Mouse (Mus musculus) erythroblast, embryonic 14.5 days (primary cell): ENCODE data around the gene Meox2. TPM values are rescaled to one million over a fixed set of nuclear protein-coding genes. Genes with fewer than 3 reads are reported as not detected.

Experiments
- H3K27me3 ChIP-seq: 2 replicates; pipeline ENCODE4 v1.6.1; 2012; ENCODE audit warnings: inconsistent platforms; ENCODE audit not compliant: control insufficient read depth
- H3K36me3 ChIP-seq: 2 replicates; pipeline ENCODE4 v1.6.1; 2012; ENCODE audit warnings: mild to moderate bottlenecking, inconsistent platforms; ENCODE audit not compliant: control insufficient read depth
- H3K4me1 ChIP-seq: 2 replicates; pipeline ENCODE4 v1.6.1; 2012; ENCODE audit warnings: inconsistent platforms; ENCODE audit not compliant: control insufficient read depth
- H3K4me3 ChIP-seq: replicated peaks from 2 replicates; pipeline ENCODE3; 2012; ENCODE audit warnings: moderate library complexity, mild to moderate bottlenecking, inconsistent platforms
- H3K9me3 ChIP-seq: 2 replicates; pipeline ENCODE4 v1.6.1; 2012; ENCODE audit warnings: low read length, inconsistent platforms, mixed read lengths; ENCODE audit not compliant: control insufficient read depth
- GATA1 ChIP-seq: IDR thresholded peaks from 2 replicates; pipeline ENCODE4 v1.6.1; 2012; ENCODE audit warnings: low read length, inconsistent platforms, mixed read lengths
- TAL1 ChIP-seq: IDR thresholded peaks from 3 replicates; pipeline ENCODE4 v1.6.1; 2012; ENCODE audit warnings: low read length, inconsistent platforms, mixed read lengths
- polyA plus RNA-seq: library from polyadenylated mRNA; stranded (reverse); fragments of >175 nt; gene quantifications from 2 replicates; pipeline ENCODE4 v1.2.3, GENCODE M21; 2012

Meox2 gene
- polyA plus RNA-seq, 1 experiment = not detected

GRCm38 (mm10) chr12:37119246-37119645 is 10.9 kb downstream of the Meox2 start:
- no peaks in the 10 kb centered on the region for H3K27me3 ChIP-seq
- H3K4me1 ChIP-seq = no peaks in the 10 kb centered on the region
- no peak overlapping the region for H3K4me3 ChIP-seq
- no peak for TF ChIP-seq GATA1
- H3K36me3 ChIP-seq = no peaks in the 10 kb centered on the region
- no peaks in the 10 kb centered on the region for H3K9me3 ChIP-seq

GRCm38 (mm10) chr12:37123763-37124162 is 15.4 kb downstream of the Meox2 start:
- TF ChIP-seq TAL1 = no peak
- TF ChIP-seq GATA1 = no peak
- Histone ChIP-seq H3K36me3 (no peaks in the 10 kb centered on the region), H3K27me3 (no peaks in the 10 kb centered on the region), H3K4me3 (no peak overlapping the region), H3K9me3 (no peaks in the 10 kb centered on the region), H3K4me1 (no peaks in the 10 kb centered on the region)

- Histone ChIP-seq H3K27me3 (no peaks in the 10 kb centered on the region), H3K36me3 (no peaks in the 10 kb centered on the region), H3K4me1 (no peaks in the 10 kb centered on the region), H3K4me3 (no peak overlapping the region), H3K9me3 (no peaks in the 10 kb centered on the region)
- no peak for TF ChIP-seq GATA1
- TF ChIP-seq TAL1 = no peak
Observed at GRCm38 (mm10) chr12:37142080-37142703, 33.9 kb downstream of the Meox2 start.

GRCm38 (mm10) chr12:37143879-37144278 is 35.5 kb downstream of the Meox2 start:
- Histone ChIP-seq H3K9me3 (no peaks in the 10 kb centered on the region), H3K4me3 (no peak overlapping the region), H3K27me3 (no peaks in the 10 kb centered on the region), H3K4me1 (no peaks in the 10 kb centered on the region), H3K36me3 (no peaks in the 10 kb centered on the region)
- TF ChIP-seq TAL1 (no peak), GATA1 (no peak)

GRCm38 (mm10) chr12:37167742-37168141 is 59.4 kb downstream of the Meox2 start:
- TF ChIP-seq TAL1 (no peak), GATA1 (no peak)
- H3K4me1 ChIP-seq = no peaks in the 10 kb centered on the region
- no peaks in the 10 kb centered on the region for H3K27me3 ChIP-seq
- no peaks in the 10 kb centered on the region for H3K9me3 ChIP-seq
- H3K4me3 ChIP-seq = no peak overlapping the region
- no peaks in the 10 kb centered on the region for H3K36me3 ChIP-seq

- Histone ChIP-seq H3K36me3 (no peaks in the 10 kb centered on the region), H3K4me1 (no peaks in the 10 kb centered on the region), H3K4me3 (no peak overlapping the region), H3K27me3 (no peaks in the 10 kb centered on the region), H3K9me3 (peaks cover 2% of the 10 kb centered on the region; the same call in 1 of the 2 replicates)
- TF ChIP-seq GATA1 (no peak), TAL1 (no peak)
Observed at GRCm38 (mm10) chr12:37173324-37173723, 65.0 kb downstream of the Meox2 start.

GRCm38 (mm10) chr12:37183689-37184088 is 75.3 kb downstream of the Meox2 start:
- Histone ChIP-seq H3K36me3 (no peaks in the 10 kb centered on the region), H3K27me3 (no peaks in the 10 kb centered on the region), H3K9me3 (no peaks in the 10 kb centered on the region), H3K4me1 (no peaks in the 10 kb centered on the region), H3K4me3 (no peak overlapping the region)
- TF ChIP-seq GATA1 (no peak), TAL1 (no peak)

- H3K4me3 ChIP-seq = no peak overlapping the region
- no peaks in the 10 kb centered on the region for H3K4me1 ChIP-seq
- H3K36me3 ChIP-seq = no peaks in the 10 kb centered on the region
- no peaks in the 10 kb centered on the region for H3K9me3 ChIP-seq
- TF ChIP-seq GATA1 (no peak), TAL1 (no peak)
- no peaks in the 10 kb centered on the region for H3K27me3 ChIP-seq
Observed at GRCm38 (mm10) chr12:37188940-37189488, 80.7 kb downstream of the Meox2 start.

Other genes with a start within 250 kb of the Meox2 start
- gene Agmo, start 133.1 kb downstream of the Meox2 start, polyA plus RNA-seq = not detected in 2 replicates